In the genomic region with DNA sequence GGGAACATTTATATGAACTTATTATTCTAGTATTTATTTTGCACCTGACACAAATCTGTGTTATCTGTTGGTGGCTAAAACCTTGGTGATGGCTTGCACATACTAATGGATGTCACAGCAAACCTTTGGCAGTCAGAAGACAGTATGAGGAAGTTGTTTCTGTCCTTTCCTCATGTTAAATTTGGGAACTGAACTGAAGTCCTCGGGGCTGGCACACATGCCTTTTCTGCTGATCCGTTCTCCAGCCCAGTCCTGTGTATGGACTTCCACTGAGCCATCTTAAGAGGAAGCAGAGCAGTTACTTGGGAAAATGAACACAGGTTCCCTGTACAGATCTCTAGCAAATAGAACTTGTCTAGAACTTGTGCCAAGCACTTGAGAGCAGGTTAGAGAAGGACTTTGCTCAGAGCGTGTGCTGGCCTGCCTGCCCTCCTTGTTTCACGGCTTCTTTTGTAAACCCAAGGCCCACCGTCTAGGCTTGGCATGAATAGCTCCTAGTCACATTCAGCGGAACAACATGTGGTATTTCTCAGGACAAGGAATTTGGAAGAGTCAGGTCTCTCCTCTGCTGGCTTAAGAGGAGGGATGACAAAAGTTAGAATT, we compare ENCODE assay signal across 23 mouse cellular contexts.
A peak's percentile ranks its signal among the peaks of the same experiment; 100 is the strongest.
DNase-seq lines count a peak whose midpoint lies in the region; ATAC-seq and TF ChIP-seq lines count a peak whose summit lies in the region.
"Had no signal": no experiment of that assay in that cellular context is flagged by ENCODE, and none has a peak within 500 bp of the region (broad histone marks: within the 10 kb centered on the region; RNA-seq: fewer than 3 reads in every experiment).

No protein-coding gene starts in this region.

- DNase-seq in kidney, adult 8-10 months: peak; percentile 41 to 44
- peak; percentile 20 for DNase-seq in lung, postnatal 0 days (ENCODE audit: low spot score)
- no peak for DNase-seq in lung, adult 2 months
- no peak for DNase-seq in stomach, postnatal 0 days (ENCODE audit: low spot score)
- DNase-seq in hindbrain, embryonic 11.5 days (ENCODE audit: low spot score): no peak
- DNase-seq: adrenal gland, postnatal 36 days; cerebellum, adult 11-12 months; gastrocnemius, adult 2 months; left cerebral cortex, postnatal 4 days; lung, postnatal 10 days; midbrain, embryonic 14.5 days; thymus, adult 2 months had no signal

- H3K27ac ChIP-seq in kidney, embryonic 14.5 days (ENCODE audit: low read depth, low read length): no peak overlapping the region
- no peak overlapping the region for H3K27ac ChIP-seq in lung, postnatal 0 days (ENCODE audit: low read length)
- no peak overlapping the region; the same call in 1 of the 2 replicates for H3K27ac ChIP-seq in stomach, postnatal 0 days (replicated peaks)
- no peak overlapping the region for H3K27ac ChIP-seq in hindbrain, embryonic 11.5 days (ENCODE audit: low read depth, low read length)
- H3K27ac ChIP-seq: embryonic facial prominence, embryonic 12.5 days; gastrocnemius, adult 2 months; hindbrain, embryonic 13.5 days; limb, embryonic 15.5 days; liver, embryonic 15.5 days had no signal

- no peak for ATAC-seq in kidney, embryonic 14.5 days (ENCODE audit: low FRiP score, low TSS enrichment)
- no peak for ATAC-seq in lung, postnatal 0 days
- peak; percentile 58 for ATAC-seq in granulocyte monocyte progenitor cell, adult 5-6 weeks (replicated peaks; ENCODE audit: poor library complexity, severe bottlenecking)
- 0 out of 2 replicates have a peak, but pooled peaks have one; percentile 21 for ATAC-seq in stomach, postnatal 0 days (ENCODE audit: low FRiP score, low TSS enrichment)
- no peak for ATAC-seq in hindbrain, embryonic 11.5 days (ENCODE audit: low FRiP score)
- ATAC-seq: activated CD4-positive, CD25-positive, alpha-beta regulatory T cell, adult 4 months; forebrain, embryonic 14.5 days had no signal

- no peaks in the 10 kb centered on the region for H3K36me3 ChIP-seq in kidney, embryonic 14.5 days (ENCODE audit: control insufficient read depth, insufficient read depth, low read length)
- H3K36me3 ChIP-seq in lung, postnatal 0 days (ENCODE audit: insufficient read depth, low read length): no peaks in the 10 kb centered on the region
- no peaks in the 10 kb centered on the region for H3K36me3 ChIP-seq in stomach, postnatal 0 days (ENCODE audit: control insufficient read depth, insufficient read depth, low read length)
- no peaks in the 10 kb centered on the region for H3K36me3 ChIP-seq in hindbrain, embryonic 11.5 days (ENCODE audit: control insufficient read depth, insufficient read depth, low read length)
- H3K36me3 ChIP-seq: embryonic facial prominence, embryonic 12.5 days; hindbrain, embryonic 13.5 days; limb, embryonic 15.5 days; liver, embryonic 15.5 days had no signal

- no peak for TF ChIP-seq POLR2A in lung, adult 2 months (IDR thresholded peaks at IDR 0.05; ENCODE audit: borderline replicate concordance, extremely low read depth, low read depth, low read length)

- H3K4me1 ChIP-seq in kidney, embryonic 14.5 days (ENCODE audit: control insufficient read depth, insufficient read depth, low read length): no peaks in the 10 kb centered on the region; the same call in none of the 2 replicates
- H3K4me1 ChIP-seq in lung, postnatal 0 days (ENCODE audit: insufficient read depth, low read depth, low read length): no peaks in the 10 kb centered on the region
- peaks cover 4% of the 10 kb centered on the region; the same call in 1 of the 2 replicates for H3K4me1 ChIP-seq in lung, adult 2 months (ENCODE audit: control insufficient read depth, insufficient read depth, low read length)
- H3K4me1 ChIP-seq in stomach, postnatal 0 days (replicated peaks; ENCODE audit: control insufficient read depth, insufficient read depth): no peaks in the 10 kb centered on the region
- no peaks in the 10 kb centered on the region; the same call in 1 of the 2 replicates for H3K4me1 ChIP-seq in hindbrain, embryonic 11.5 days (replicated peaks; ENCODE audit: control insufficient read depth, insufficient read depth, low read length)

- TF ChIP-seq CTCF in lung, postnatal 0 days (IDR thresholded peaks at IDR 0.05): no peak
- no peak for TF ChIP-seq CTCF in lung, adult 2 months (IDR thresholded peaks at IDR 0.05; ENCODE audit: insufficient read depth, low read length)
- no peak for TF ChIP-seq CTCF in stomach, postnatal 0 days (IDR thresholded peaks at IDR 0.05; ENCODE audit: low read depth)

- H3K9ac ChIP-seq in kidney, embryonic 14.5 days (ENCODE audit: low read depth, low read length): no peak overlapping the region
- H3K9ac ChIP-seq in lung, postnatal 0 days (replicated peaks; ENCODE audit: low read depth): no peak overlapping the region
- H3K9ac ChIP-seq in stomach, postnatal 0 days (ENCODE audit: low read length): no peak overlapping the region
- no peak overlapping the region for H3K9ac ChIP-seq in hindbrain, embryonic 11.5 days (ENCODE audit: low read depth, low read length)
- H3K9ac ChIP-seq: embryonic facial prominence, embryonic 12.5 days; hindbrain, embryonic 13.5 days; limb, embryonic 15.5 days; liver, embryonic 15.5 days had no signal

- 89% methylated on average over 6 of the region's 6 CpGs for WGBS in kidney, embryonic 14.5 days
- WGBS in lung, postnatal 0 days: 62% methylated on average over 6 of the region's 6 CpGs
- WGBS in lung, adult 2 months: 62% methylated on average over 6 of the region's 6 CpGs
- 34% methylated on average over 6 of the region's 6 CpGs for WGBS in stomach, postnatal 0 days
- 90% methylated on average over 6 of the region's 6 CpGs for WGBS in hindbrain, embryonic 11.5 days

- no peak overlapping the region for H3K4me3 ChIP-seq in kidney, embryonic 14.5 days (ENCODE audit: low read length)
- H3K4me3 ChIP-seq in lung, postnatal 0 days (ENCODE audit: low read depth, low read length): no peak overlapping the region
- H3K4me3 ChIP-seq in lung, adult 2 months (replicated peaks; ENCODE audit: extremely low read depth, low read depth, low read length): no peak overlapping the region
- no peak overlapping the region for H3K4me3 ChIP-seq in stomach, postnatal 0 days (ENCODE audit: low read depth, low read length)
- no peak overlapping the region for H3K4me3 ChIP-seq in hindbrain, embryonic 11.5 days (ENCODE audit: low read depth, low read length)
- H3K4me3 ChIP-seq: embryonic facial prominence, embryonic 12.5 days; erythroblast, embryonic 14.5 days; gastrocnemius, adult 2 months; hindbrain, embryonic 13.5 days; limb, embryonic 15.5 days; liver, embryonic 15.5 days; megakaryocyte, embryonic 14.5 days had no signal

- no peak for TF ChIP-seq EP300 in lung, postnatal 0 days (IDR thresholded peaks at IDR 0.05)
- TF ChIP-seq EP300 in stomach, postnatal 0 days (optimal IDR thresholded peaks at IDR 0.05): no peak

- H3K27me3 ChIP-seq in kidney, embryonic 14.5 days (ENCODE audit: control insufficient read depth, insufficient read depth, low read length): no peaks in the 10 kb centered on the region
- no peaks in the 10 kb centered on the region for H3K27me3 ChIP-seq in lung, postnatal 0 days (replicated peaks; ENCODE audit: insufficient read depth, low read length)
- no peaks in the 10 kb centered on the region for H3K27me3 ChIP-seq in stomach, postnatal 0 days (ENCODE audit: control insufficient read depth, insufficient read depth, low read length)
- H3K27me3 ChIP-seq in hindbrain, embryonic 11.5 days (ENCODE audit: control insufficient read depth, insufficient read depth, low read length): no peaks in the 10 kb centered on the region
- H3K27me3 ChIP-seq: embryonic facial prominence, embryonic 12.5 days; hindbrain, embryonic 13.5 days; limb, embryonic 15.5 days; liver, embryonic 15.5 days; megakaryocyte, embryonic 14.5 days had no signal

- H3K9me3 ChIP-seq in kidney, embryonic 14.5 days (ENCODE audit: control insufficient read depth, low read length): no peaks in the 10 kb centered on the region
- no peaks in the 10 kb centered on the region for H3K9me3 ChIP-seq in lung, postnatal 0 days (ENCODE audit: low read length)
- no peaks in the 10 kb centered on the region for H3K9me3 ChIP-seq in stomach, postnatal 0 days (ENCODE audit: control insufficient read depth, low read length)
- no peaks in the 10 kb centered on the region for H3K9me3 ChIP-seq in hindbrain, embryonic 11.5 days (ENCODE audit: control insufficient read depth, low read length)
- H3K9me3 ChIP-seq: embryonic facial prominence, embryonic 12.5 days; hindbrain, embryonic 13.5 days; limb, embryonic 15.5 days; liver, embryonic 15.5 days; megakaryocyte, embryonic 14.5 days had no signal

- no peak overlapping the region for H3K4me2 ChIP-seq in kidney, embryonic 14.5 days (replicated peaks; ENCODE audit: low read depth, low read length)
- no peak overlapping the region for H3K4me2 ChIP-seq in lung, postnatal 0 days (replicated peaks; ENCODE audit: low read depth, low read length)
- no peak overlapping the region for H3K4me2 ChIP-seq in stomach, postnatal 0 days (replicated peaks; ENCODE audit: low read depth)
- no peak overlapping the region for H3K4me2 ChIP-seq in hindbrain, embryonic 11.5 days (replicated peaks; ENCODE audit: low read depth, low read length)
- H3K4me2 ChIP-seq: embryonic facial prominence, embryonic 12.5 days; heart, embryonic 11.5 days; hindbrain, embryonic 13.5 days; limb, embryonic 15.5 days; liver, embryonic 15.5 days had no signal

Comparison
In these comparisons a context has a peak if more than half of its experiments do, and no peak if none do; other contexts are left out.
1. DNase-seq: peak in kidney, adult 8-10 months (2 of 2) and lung, postnatal 0 days (single experiment); none in lung, adult 2 months (single experiment), stomach, postnatal 0 days (single experiment) and hindbrain, embryonic 11.5 days (single experiment).
2. ATAC-seq: peak in granulocyte monocyte progenitor cell, adult 5-6 weeks (single experiment) and stomach, postnatal 0 days (single experiment); none in kidney, embryonic 14.5 days (single experiment), lung, postnatal 0 days (single experiment) and hindbrain, embryonic 11.5 days (single experiment).